Mouse (Mus musculus): ENCODE measurements around the gene Cdc40. TPM values are rescaled to one million over a fixed set of nuclear protein-coding genes. Genes with fewer than 3 reads are reported as not detected.
"Not testable (repeated sequence)": the region's sequence is repeated elsewhere in the genome, so short reads cannot be mapped to it uniquely, and the experiment has no call there.

The Cdc40 gene
- polyA plus RNA-seq, 1 experiment from 2014 or later, result 27.0 TPM

GRCm38 (mm10) chr10:40816471-40816870, 66.6 kb downstream of the Cdc40 start:
- H3K27me3 ChIP-seq, result no peaks in the 10 kb centered on the region
- no peak overlapping the region for H3K27ac ChIP-seq (replicated peaks)
- H3K4me3 ChIP-seq, result no peak overlapping the region
- no peak for ATAC-seq (ENCODE audit: low read depth)
- H3K4me1 ChIP-seq (replicated peaks), result no peaks in the 10 kb centered on the region
- no peaks in the 10 kb centered on the region for H3K9me3 ChIP-seq
- no peaks in the 10 kb centered on the region for H3K36me3 ChIP-seq
- H3K4me2 ChIP-seq, result no peak overlapping the region
- H3K9ac ChIP-seq, result no peak overlapping the region
- WGBS, result 52% methylated on average over 6 of the region's 6 CpGs

- no peak overlapping the region for H3K9ac ChIP-seq
- H3K4me2 ChIP-seq, result no peak overlapping the region
- no peak overlapping the region for H3K4me3 ChIP-seq
- ATAC-seq (ENCODE audit: low read depth), result no peak
- H3K9me3 ChIP-seq, result no peaks in the 10 kb centered on the region
- no peaks in the 10 kb centered on the region for H3K36me3 ChIP-seq
- 70% methylated on average over 4 of the region's 4 CpGs for WGBS
- H3K27ac ChIP-seq (replicated peaks), result no peak overlapping the region
- H3K4me1 ChIP-seq (replicated peaks), result no peaks in the 10 kb centered on the region
- 0 out of 2 replicates have a peak, but pooled peaks cover 4% of the 10 kb centered on the region for H3K27me3 ChIP-seq
These were observed 69.5 kb downstream of the Cdc40 start for GRCm38 (mm10) chr10:40813627-40814026.

GRCm38 (mm10) chr10:40809411-40809910, 73.7 kb downstream of the Cdc40 start:
- H3K4me1 ChIP-seq (replicated peaks); H3K9me3 ChIP-seq; ATAC-seq (ENCODE audit: low read depth); H3K27ac ChIP-seq (replicated peaks); H3K9ac ChIP-seq; H3K4me2 ChIP-seq; H3K36me3 ChIP-seq; H3K27me3 ChIP-seq; H3K4me3 ChIP-seq: not testable (repeated sequence)
- WGBS, result 36% methylated on average over 5 of the region's 5 CpGs

GRCm38 (mm10) chr10:40806221-40806620, 76.9 kb downstream of the Cdc40 start:
- WGBS, result 91% methylated on average over 4 of the region's 4 CpGs
- Histone ChIP-seq H3K27ac (replicated peaks) (no peak overlapping the region), H3K4me2 (no peak overlapping the region), H3K36me3 (no peaks in the 10 kb centered on the region), H3K4me3 (no peak overlapping the region), H3K9me3 (no peaks in the 10 kb centered on the region), H3K4me1 (replicated peaks) (no peaks in the 10 kb centered on the region), H3K9ac (no peak overlapping the region), H3K27me3 (0 out of 2 replicates have a peak, but pooled peaks cover 4% of the 10 kb centered on the region)
- no peak for ATAC-seq (ENCODE audit: low read depth)

- ATAC-seq (ENCODE audit: low read depth), result no peak
- H3K27me3 ChIP-seq, result no peaks in the 10 kb centered on the region
- H3K4me3 ChIP-seq, result no peak overlapping the region
- H3K4me1 ChIP-seq (replicated peaks), result no peaks in the 10 kb centered on the region
- no peak overlapping the region for H3K27ac ChIP-seq (replicated peaks)
- no peaks in the 10 kb centered on the region for H3K36me3 ChIP-seq
- no peaks in the 10 kb centered on the region for H3K9me3 ChIP-seq
- 79% methylated on average over 1 of the region's 1 CpGs for WGBS
- H3K9ac ChIP-seq, result no peak overlapping the region
- no peak overlapping the region for H3K4me2 ChIP-seq
These were observed 77.9 kb downstream of the Cdc40 start for GRCm38 (mm10) chr10:40805221-40805620.

GRCm38 (mm10) chr10:40792115-40792514, 91.0 kb downstream of the Cdc40 start:
- H3K27ac ChIP-seq (replicated peaks), result no peak overlapping the region
- no peak overlapping the region for H3K9ac ChIP-seq
- H3K4me3 ChIP-seq, result no peak overlapping the region
- H3K36me3 ChIP-seq, result no peaks in the 10 kb centered on the region
- WGBS, result 80% methylated on average over 3 of the region's 3 CpGs
- H3K4me1 ChIP-seq (replicated peaks), result no peaks in the 10 kb centered on the region
- no peaks in the 10 kb centered on the region for H3K27me3 ChIP-seq
- H3K9me3 ChIP-seq, result no peaks in the 10 kb centered on the region
- ATAC-seq (ENCODE audit: low read depth), result no peak
- H3K4me2 ChIP-seq, result no peak overlapping the region

- no peak for ATAC-seq (ENCODE audit: low read depth)
- 84% methylated on average over 3 of the region's 3 CpGs for WGBS
- Histone ChIP-seq H3K4me2 (no peak overlapping the region), H3K9me3 (no peaks in the 10 kb centered on the region), H3K27me3 (no peaks in the 10 kb centered on the region), H3K27ac (replicated peaks) (no peak overlapping the region), H3K4me1 (replicated peaks) (no peaks in the 10 kb centered on the region), H3K4me3 (no peak overlapping the region), H3K36me3 (no peaks in the 10 kb centered on the region), H3K9ac (no peak overlapping the region)
These were observed 92.7 kb downstream of the Cdc40 start for GRCm38 (mm10) chr10:40790406-40790805.

Other genes with a start within 250 kb of the Cdc40 start
- 0.70 and 0.96 TPM in 2 replicates for gene Mettl24, start 200.0 kb downstream of the Cdc40 start, polyA plus RNA-seq (2015; fragmentation: Nextera tagmentation; extraction: Ambion mirVana)
- gene Wasf1, start 164 bp upstream of the Cdc40 start, polyA plus RNA-seq (2015; fragmentation: Nextera tagmentation; extraction: Ambion mirVana), result 106 and 116 TPM in 2 replicates
- gene Gpr6, start 189.0 kb upstream of the Cdc40 start, polyA plus RNA-seq (2015; fragmentation: Nextera tagmentation; extraction: Ambion mirVana), result 0.22 TPM in 1 of 2 replicates, not detected in the other

All from neural tube, embryonic 13.5 days (tissue).